Mouse (Mus musculus) urinary bladder, adult 2 months (tissue): ENCODE measurements at regions not wholly inside any gene's neighbourhood (a gene's known extent, or its start where the extent isn't known, plus 50 kb on each side); places are given as distances from the start of the nearest gene placed in this dataset.

Source experiments
- DNase-seq: peaks from one replicate; pipeline ENCODE4 v3.0.0; 2022; ENCODE audit warnings: low spot score

GRCm38 (mm10) chr4:131577571-131577970 lies 260.5 kb downstream of the Ptpru start:
- DNase-seq = no peak

GRCm38 (mm10) chr4:131585946-131586345 lies 252.1 kb downstream of the Ptpru start:
- no peak for DNase-seq

GRCm38 (mm10) chr4:131587536-131587935 lies 250.6 kb downstream of the Ptpru start:
- no peak for DNase-seq

GRCm38 (mm10) chr4:131590136-131590535 lies 248.0 kb downstream of the Ptpru start:
- DNase-seq = no peak

GRCm38 (mm10) chr4:131591456-131591855 lies 246.6 kb downstream of the Ptpru start:
- DNase-seq = no peak

GRCm38 (mm10) chr4:131597996-131598395 lies 240.1 kb downstream of the Ptpru start:
- DNase-seq = no peak

GRCm38 (mm10) chr4:131614434-131614833 lies 223.7 kb downstream of the Ptpru start:
- no peak for DNase-seq

- no peak for DNase-seq
Observed at GRCm38 (mm10) chr4:131615587-131615986, 222.5 kb downstream of the Ptpru start.

GRCm38 (mm10) chr4:131638105-131638504 lies 200.0 kb downstream of the Ptpru start:
- DNase-seq = no peak

GRCm38 (mm10) chr4:131656034-131656433 lies 182.1 kb downstream of the Ptpru start:
- no peak for DNase-seq

GRCm38 (mm10) chr4:131657922-131658321 lies 180.2 kb downstream of the Ptpru start:
- no peak for DNase-seq

GRCm38 (mm10) chr4:131660931-131661330 lies 177.2 kb downstream of the Ptpru start:
- DNase-seq = no peak

GRCm38 (mm10) chr4:131671784-131672515 lies 166.1 kb downstream of the Ptpru start:
- DNase-seq = no peak

- DNase-seq = no peak
Observed at GRCm38 (mm10) chr4:131677966-131678365, 160.1 kb downstream of the Ptpru start.

GRCm38 (mm10) chr4:131683176-131683575 lies 154.9 kb downstream of the Ptpru start:
- no peak for DNase-seq

GRCm38 (mm10) chr4:131685544-131685943 lies 152.5 kb downstream of the Ptpru start:
- no peak for DNase-seq

- DNase-seq = no peak
Observed at GRCm38 (mm10) chr4:131694232-131694631, 143.9 kb downstream of the Ptpru start.

- no peak for DNase-seq
Observed at GRCm38 (mm10) chr4:131695941-131696912, 141.9 kb downstream of the Ptpru start.
